Mouse (Mus musculus) kidney, postnatal 25 days (tissue): Measurements from ENCODE around the gene Avpr1b.
A peak's percentile ranks its signal among the peaks of the same experiment; 100 is the strongest.
"Not testable (repeated sequence)": the region's sequence is repeated elsewhere in the genome, so short reads cannot be mapped to it uniquely, and the experiment has no call there.

Source experiments
- DNase-seq, 2 experiments: peaks; one replicate each; pipeline ENCODE4 v3.0.0; 2021; ENCODE audit warnings: mixed read lengths in 2 of 2

Avpr1b gene

GRCm38 (mm10) chr1:131598905-131599304 is at the start of gene Avpr1b:
Gene Avpr1b, plus strand, starts transcription at chr1:131599239.
- peak in 1 of 2 experiments; percentile 38 for DNase-seq

GRCm38 (mm10) chr1:131551956-131552355 is 47.1 kb upstream of the Avpr1b start:
- no peak for DNase-seq

- DNase-seq, result no peak
These were observed 45.6 kb upstream of the Avpr1b start for GRCm38 (mm10) chr1:131553428-131553827.

- peak; percentile 77 to 87 for DNase-seq
These were observed 43.8 kb upstream of the Avpr1b start for GRCm38 (mm10) chr1:131555042-131555812.

GRCm38 (mm10) chr1:131560500-131560899 is 38.5 kb upstream of the Avpr1b start:
- DNase-seq, result no peak

- no peak for DNase-seq
These were observed 37.0 kb upstream of the Avpr1b start for GRCm38 (mm10) chr1:131562081-131562480.

- not testable (repeated sequence) for DNase-seq
These were observed 33.0 kb upstream of the Avpr1b start for GRCm38 (mm10) chr1:131566056-131566455.

- no peak for DNase-seq
These were observed 29.3 kb upstream of the Avpr1b start for GRCm38 (mm10) chr1:131569721-131570120.

- no peak for DNase-seq
These were observed 28.6 kb upstream of the Avpr1b start for GRCm38 (mm10) chr1:131570391-131570790.

GRCm38 (mm10) chr1:131573721-131574120 is 25.3 kb upstream of the Avpr1b start:
- DNase-seq, result peak; percentile 24 to 37

- no peak for DNase-seq
These were observed 19.9 kb upstream of the Avpr1b start for GRCm38 (mm10) chr1:131578943-131579680.

GRCm38 (mm10) chr1:131580389-131580788 is 18.6 kb upstream of the Avpr1b start:
- no peak for DNase-seq

- DNase-seq, result no peak
These were observed 15.4 kb upstream of the Avpr1b start for GRCm38 (mm10) chr1:131583598-131583997.

- no peak for DNase-seq
These were observed 12.2 kb upstream of the Avpr1b start for GRCm38 (mm10) chr1:131586836-131587235.

GRCm38 (mm10) chr1:131600314-131600713 is 1.3 kb downstream of the Avpr1b start:
- peak in 1 of 2 experiments; percentile 7 for DNase-seq

GRCm38 (mm10) chr1:131606719-131607118 is 7.7 kb downstream of the Avpr1b start:
- no peak for DNase-seq

- peak; percentile 39 to 56 for DNase-seq
These were observed 13.6 kb downstream of the Avpr1b start for GRCm38 (mm10) chr1:131612556-131613155.

- peak; percentile 83 to 92 for DNase-seq
These were observed 14.5 kb downstream of the Avpr1b start for GRCm38 (mm10) chr1:131613361-131614133.

- DNase-seq, result no peak
These were observed 15.6 kb downstream of the Avpr1b start for GRCm38 (mm10) chr1:131614641-131615040.

- DNase-seq, result no peak
These were observed 17.1 kb downstream of the Avpr1b start for GRCm38 (mm10) chr1:131616131-131616530.

GRCm38 (mm10) chr1:131616546-131617220 is 17.6 kb downstream of the Avpr1b start:
- DNase-seq, result no peak

- DNase-seq, result no peak
These were observed 19.5 kb downstream of the Avpr1b start for GRCm38 (mm10) chr1:131618576-131618975.
